Mouse (Mus musculus): ENCODE data around the gene Fastkd1.
"Not testable (repeated sequence)": the region's sequence is repeated elsewhere in the genome, so short reads cannot be mapped to it uniquely, and the experiment has no call there.

Fastkd1 gene

GRCm38 (mm10) chr2:69712981-69713625 is at the start of gene Fastkd1:
Gene Fastkd1, minus strand, starts transcription at chr2:69713516.
- peak; percentile 98 for DNase-seq (ENCODE audit: low spot score)

- DNase-seq (ENCODE audit: low spot score): peak; percentile 39
These were observed 47.7 kb upstream of the Fastkd1 start for GRCm38 (mm10) chr2:69760980-69761379.

- no peak for DNase-seq (ENCODE audit: low spot score)
These were observed 31.8 kb upstream of the Fastkd1 start for GRCm38 (mm10) chr2:69745091-69745490.

GRCm38 (mm10) chr2:69723519-69723825 is 10.2 kb upstream of the Fastkd1 start:
- DNase-seq (ENCODE audit: low spot score): no peak

GRCm38 (mm10) chr2:69722650-69723518 is 9.6 kb upstream of the Fastkd1 start:
- peak; percentile 99 for DNase-seq (ENCODE audit: low spot score)

- no peak for DNase-seq (ENCODE audit: low spot score)
These were observed 8.9 kb upstream of the Fastkd1 start, which contains the start of gene Ppig for GRCm38 (mm10) chr2:69722273-69722649. Gene Ppig, plus strand, starts transcription at chr2:69722545.

- no peak for DNase-seq (ENCODE audit: low spot score)
These were observed 5.8 kb upstream of the Fastkd1 start for GRCm38 (mm10) chr2:69719121-69719520.

- DNase-seq (ENCODE audit: low spot score): no peak
These were observed 3.2 kb upstream of the Fastkd1 start for GRCm38 (mm10) chr2:69716483-69716882.

GRCm38 (mm10) chr2:69714126-69714525 is 810 bp upstream of the Fastkd1 start:
- DNase-seq (ENCODE audit: low spot score): no peak

GRCm38 (mm10) chr2:69713626-69714014 is 304 bp upstream of the Fastkd1 start:
- no peak for DNase-seq (ENCODE audit: low spot score)

- DNase-seq (ENCODE audit: low spot score): no peak
These were observed 1.1 kb downstream of the Fastkd1 start for GRCm38 (mm10) chr2:69712171-69712570.

GRCm38 (mm10) chr2:69700446-69700845 is 12.9 kb downstream of the Fastkd1 start:
- DNase-seq (ENCODE audit: low spot score): no peak

GRCm38 (mm10) chr2:69693501-69693900 is 19.8 kb downstream of the Fastkd1 start:
- DNase-seq (ENCODE audit: low spot score): no peak

GRCm38 (mm10) chr2:69690843-69691242 is 22.5 kb downstream of the Fastkd1 start:
- no peak for DNase-seq (ENCODE audit: low spot score)

GRCm38 (mm10) chr2:69690214-69690613 is 23.1 kb downstream of the Fastkd1 start:
- DNase-seq (ENCODE audit: low spot score): no peak

- DNase-seq (ENCODE audit: low spot score): no peak
These were observed 28.8 kb downstream of the Fastkd1 start for GRCm38 (mm10) chr2:69684488-69684887.

- peak; percentile 76 for DNase-seq (ENCODE audit: low spot score)
These were observed 30.1 kb downstream of the Fastkd1 start for GRCm38 (mm10) chr2:69683036-69683805.

- no peak for DNase-seq (ENCODE audit: low spot score)
These were observed 31.4 kb downstream of the Fastkd1 start for GRCm38 (mm10) chr2:69681931-69682330.

GRCm38 (mm10) chr2:69679990-69680389 is 33.3 kb downstream of the Fastkd1 start:
- no peak for DNase-seq (ENCODE audit: low spot score)

- not testable (repeated sequence) for DNase-seq (ENCODE audit: low spot score)
These were observed 36.1 kb downstream of the Fastkd1 start for GRCm38 (mm10) chr2:69677215-69677614.

- no peak for DNase-seq (ENCODE audit: low spot score)
These were observed 36.6 kb downstream of the Fastkd1 start for GRCm38 (mm10) chr2:69676713-69677112.

GRCm38 (mm10) chr2:69675266-69675665 is 38.0 kb downstream of the Fastkd1 start:
- no peak for DNase-seq (ENCODE audit: low spot score)

GRCm38 (mm10) chr2:69673723-69674122 is 39.6 kb downstream of the Fastkd1 start:
- DNase-seq (ENCODE audit: low spot score): no peak
